Comparison of ENCODE assay signal across 8 mouse cellular contexts in the genomic region with DNA sequence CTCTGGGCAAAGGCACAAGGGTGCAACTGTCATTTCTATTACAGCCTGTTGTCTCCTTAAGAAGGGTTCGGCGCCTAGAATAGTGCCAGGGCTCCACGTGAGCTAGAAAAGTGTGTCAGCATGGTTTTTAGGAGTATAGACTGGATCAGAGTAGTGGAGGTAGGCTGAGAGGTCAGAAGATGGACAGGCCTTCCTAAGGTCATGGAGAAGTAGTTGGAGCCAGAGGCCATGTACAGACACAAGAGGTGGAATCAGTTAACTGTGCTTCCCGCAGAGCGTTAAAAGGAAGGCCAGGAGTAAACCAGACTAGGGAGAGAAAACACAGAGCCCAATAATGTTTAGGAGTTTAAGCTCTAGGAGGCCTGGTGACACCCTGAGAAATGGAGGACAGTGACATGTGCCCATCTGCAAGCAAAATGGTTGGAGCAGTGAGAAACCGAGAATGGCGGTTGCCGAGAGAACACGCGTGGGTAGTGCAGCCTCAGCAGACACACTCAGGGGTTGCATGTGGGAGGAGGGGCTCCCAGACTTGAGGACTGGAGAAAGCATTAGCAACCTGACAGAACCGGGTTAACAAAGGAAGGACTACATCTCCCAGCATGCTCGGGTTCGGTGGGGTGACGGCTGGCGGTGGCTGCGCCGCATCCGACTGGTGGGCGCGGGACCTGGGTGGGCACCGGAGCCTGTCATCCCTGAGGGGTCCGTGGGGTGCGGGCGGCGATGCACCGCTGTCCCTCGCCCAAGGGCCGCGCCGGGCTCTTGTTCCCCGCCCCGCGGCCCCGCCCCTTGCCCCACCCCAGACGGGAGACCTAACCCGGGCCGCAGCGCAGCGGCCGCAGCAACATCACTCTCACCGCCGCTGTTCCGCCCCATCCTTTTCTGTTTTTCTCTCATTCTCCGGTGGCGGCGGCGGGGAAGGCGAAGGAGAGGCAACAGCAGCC. TPM values are rescaled to one million over a fixed set of nuclear protein-coding genes. Genes with fewer than 3 reads are reported as not detected.
A peak's percentile ranks its signal among the peaks of the same experiment; 100 is the strongest.
DNase-seq lines count a peak whose midpoint lies in the region; ATAC-seq and TF ChIP-seq lines count a peak whose summit lies in the region.

A gene (plus strand): TSS at position 625 of the 941 bp plus-strand sequence.

- H3ac ChIP-seq in C2C12 (ENCODE audit: control insufficient read depth, insufficient read length, low read depth): peak within 1 kb of the TSS; percentile 83

- H3K9ac ChIP-seq in heart, embryonic 14.5 days (ENCODE audit: low read length): peak within 1 kb of the TSS; percentile 78
- H3K9ac ChIP-seq in liver, embryonic 11.5 days (ENCODE audit: low read depth, low read length): peak within 1 kb of the TSS; percentile 59
- H3K9ac ChIP-seq in stomach, embryonic 15.5 days: peak within 1 kb of the TSS; percentile 57

- peaks cover 7 to 9% of the 10 kb centered on the region in 2 experiments; a peak in 3 of 4 replicates for H3K4me1 ChIP-seq in heart, embryonic 14.5 days (ENCODE audit: control insufficient read depth in 2 of 2, insufficient read depth in 2 of 2, low read length in 2 of 2)
- peaks cover 5% of the 10 kb centered on the region for H3K4me1 ChIP-seq in liver, embryonic 11.5 days (replicated peaks; ENCODE audit: control insufficient read depth, insufficient read depth, low read length)
- H3K4me1 ChIP-seq in stomach, embryonic 15.5 days: peaks cover 14% of the 10 kb centered on the region

- WGBS in heart, embryonic 14.5 days: 8% methylated on average over 48 of the region's 48 CpGs
- WGBS in liver, embryonic 11.5 days: 9% methylated on average over 47 of the region's 48 CpGs
- WGBS in stomach, embryonic 15.5 days: 8% methylated on average over 45 of the region's 48 CpGs

- no peaks in the 10 kb centered on the region for H3K36me3 ChIP-seq in C2C12 (ENCODE audit: control insufficient read depth, insufficient read depth)
- H3K36me3 ChIP-seq in heart, embryonic 14.5 days (ENCODE audit: control insufficient read depth, insufficient read depth, low read length): no peaks in the 10 kb centered on the region
- H3K36me3 ChIP-seq in liver, embryonic 11.5 days (ENCODE audit: control insufficient read depth, insufficient read depth, low read length): no peaks in the 10 kb centered on the region
- peaks cover 4% of the 10 kb centered on the region; the same call in 1 of the 2 replicates for H3K36me3 ChIP-seq in stomach, embryonic 15.5 days

- H3K9me3 ChIP-seq in heart, embryonic 14.5 days (ENCODE audit: control insufficient read depth, low read length): no peaks in the 10 kb centered on the region
- H3K9me3 ChIP-seq in liver, embryonic 11.5 days (ENCODE audit: control insufficient read depth, low read length): no peaks in the 10 kb centered on the region
- H3K9me3 ChIP-seq in stomach, embryonic 15.5 days: no peaks in the 10 kb centered on the region

- no peaks in the 10 kb centered on the region for H3K27me3 ChIP-seq in C2C12 (ENCODE audit: control insufficient read depth, insufficient read depth, insufficient read length)
- H3K27me3 ChIP-seq in heart, embryonic 14.5 days (ENCODE audit: control insufficient read depth, insufficient read depth, low read length): no peaks in the 10 kb centered on the region
- H3K27me3 ChIP-seq in liver, embryonic 11.5 days (replicated peaks; ENCODE audit: control insufficient read depth, insufficient read depth, low read length): peaks cover 11% of the 10 kb centered on the region
- no peaks in the 10 kb centered on the region for H3K27me3 ChIP-seq in stomach, embryonic 15.5 days (replicated peaks)

- peaks cover 44% of the 10 kb centered on the region for H3K79me2 ChIP-seq in C2C12 (ENCODE audit: control insufficient read depth, insufficient read depth)

- peak within 1 kb of the TSS; percentile 79 for H3K4me3 ChIP-seq in C2C12 (ENCODE audit: insufficient read depth, poor library complexity, severe bottlenecking)
- H3K4me3 ChIP-seq in heart, embryonic 14.5 days (ENCODE audit: control insufficient read depth in 1 of 2, insufficient read depth in 1 of 2, low read depth in 1 of 2, low read length in 2 of 2): peak within 1 kb of the TSS; percentile 81 to 84
- peak within 1 kb of the TSS; percentile 63 for H3K4me3 ChIP-seq in liver, embryonic 11.5 days (ENCODE audit: low read depth, low read length)
- H3K4me3 ChIP-seq in stomach, embryonic 15.5 days (replicated peaks): peak within 1 kb of the TSS; percentile 80

- H3K4me2 ChIP-seq in heart, embryonic 14.5 days (ENCODE audit: low read length): peak within 1 kb of the TSS; percentile 71
- peak within 1 kb of the TSS; percentile 75 for H3K4me2 ChIP-seq in liver, embryonic 11.5 days
- peak within 1 kb of the TSS; percentile 91 for H3K4me2 ChIP-seq in stomach, embryonic 15.5 days

- peak; percentile 66 for ATAC-seq in erythroid progenitor cell, adult 5-6 weeks (replicated peaks; ENCODE audit: low FRiP score, poor library complexity, severe bottlenecking)
- ATAC-seq in heart, embryonic 14.5 days (ENCODE audit: insufficient number of reproducible peaks, insufficient read depth, low FRiP score, low read depth): peak; percentile 70
- ATAC-seq in liver, embryonic 11.5 days (replicated peaks; ENCODE audit: low FRiP score): peak; percentile 81
- peak; percentile 77 for ATAC-seq in stomach, embryonic 15.5 days (ENCODE audit: insufficient read depth, low FRiP score, low read depth)

- DNase-seq in brain, adult 2 months (ENCODE audit: low read depth, low spot score): peak; percentile 94
- peak; percentile 78 for DNase-seq in kidney, postnatal 10 days
- peak; percentile 78 for DNase-seq in liver, embryonic 11.5 days (ENCODE audit: low spot score)
- peak; percentile 76 for DNase-seq in naive thymus-derived CD4-positive, alpha-beta T cell, adult 2 months (ENCODE audit: low read depth)

- H3K79me3 ChIP-seq in C2C12 (ENCODE audit: low read depth): peaks cover 29% of the 10 kb centered on the region

- TF ChIP-seq CTCF in C2C12 (IDR thresholded peaks at IDR 0.05; ENCODE audit: control insufficient read depth, insufficient read depth, insufficient read length): no peak

- peak within 1 kb of the TSS; percentile 22 to 52; a peak in 2 of 4 replicates for H3K27ac ChIP-seq in heart, embryonic 14.5 days (replicated peaks in 1 of 2; ENCODE audit: control insufficient read depth in 1 of 2, insufficient read depth in 1 of 2, low read depth in 2 of 2, low read length in 2 of 2)
- H3K27ac ChIP-seq in liver, embryonic 11.5 days (ENCODE audit: low read depth, low read length): no peak within 1 kb of the TSS; the same call in 1 of the 2 replicates
- H3K27ac ChIP-seq in stomach, embryonic 15.5 days: peak within 1 kb of the TSS; percentile 60

TF ChIP-seq in C2C12, 6 proteins besides CTCF, POLR2A, EP300 and RAD21:
- TF ChIP-seq MYOD1 (IDR thresholded peaks at IDR 0.05; ENCODE audit: control insufficient read depth, insufficient read length, low read depth): no peak
- no peak for TF ChIP-seq CEBPB (IDR thresholded peaks at IDR 0.05; ENCODE audit: low read depth)
- no peak for TF ChIP-seq USF1 (IDR thresholded peaks at IDR 0.05; ENCODE audit: low read depth)
- no peak for TF ChIP-seq FOSL1 (IDR thresholded peaks at IDR 0.05; ENCODE audit: insufficient read depth, low read length, poor library complexity, severe bottlenecking)
- TF ChIP-seq MYOG (IDR thresholded peaks at IDR 0.05; ENCODE audit: control insufficient read depth, extremely low read depth, insufficient read length): no peak
- TF ChIP-seq MAX (IDR thresholded peaks at IDR 0.05): no peak

RNA-seq across cellular contexts. Expression of the gene that starts here (rescaled TPM):
- polyA plus RNA-seq in C2C12 (2012; fragmentation: generic; extraction: Trizol): 17.4 TPM
- not detected in 2 replicates for total RNA-seq in erythroid progenitor cell, adult 5-6 weeks (2015; ENCODE audit: low replicate concordance)
- 0.13 and 1.7 TPM in 2 replicates for total RNA-seq in erythroid progenitor cell, adult 5-6 weeks (2017; ENCODE audit: low replicate concordance)
- polyA plus RNA-seq in heart, embryonic 14.5 days (2014; fragmentation: Nextera tagmentation; extraction: Ambion mirVana): 4.5 and 5.0 TPM in 2 replicates
- 3.5 and 4.8 TPM in 2 replicates for polyA plus RNA-seq in liver, embryonic 11.5 days (2014; fragmentation: Nextera tagmentation; extraction: Ambion mirVana)
- 9.0 and 9.5 TPM in 2 replicates for polyA plus RNA-seq in stomach, embryonic 15.5 days (2015; fragmentation: Nextera tagmentation; extraction: Ambion mirVana)
